Mouse (Mus musculus) embryonic facial prominence, embryonic 13.5 days (tissue): ENCODE results near the gene 2010003K11Rik. TPM values are rescaled to one million over a fixed set of nuclear protein-coding genes. Genes with fewer than 3 reads are reported as not detected.

Source experiments
- ATAC-seq: fragments of 200-750 bp; cut with Nextera tagmentation; 2 replicates; pipeline ENCODE4 v1.8.0; 2017; ENCODE audit warnings: low read depth; ENCODE audit not compliant: insufficient number of reproducible peaks, insufficient read depth, low FRiP score, low TSS enrichment
- H3K27ac ChIP-seq: fragments of 300-500 bp; sonication (generic); 2 replicates; pipeline ENCODE4 v1.5.1; 2015; ENCODE audit warnings: moderate library complexity, mild to moderate bottlenecking, inconsistent platforms
- H3K27me3 ChIP-seq: fragments of 300-500 bp; sonication (generic); 2 replicates; pipeline ENCODE4 v1.6.1; 2015; ENCODE audit warnings: mild to moderate bottlenecking, inconsistent platforms
- H3K36me3 ChIP-seq: fragments of 300-500 bp; sonication (generic); 2 replicates; pipeline ENCODE4 v1.6.1; 2015; ENCODE audit warnings: mild to moderate bottlenecking, inconsistent platforms
- H3K4me1 ChIP-seq: fragments of 300-500 bp; sonication (generic); 2 replicates; pipeline ENCODE4 v1.6.1; 2015; ENCODE audit warnings: inconsistent platforms
- H3K4me2 ChIP-seq: fragments of 300-500 bp; sonication (generic); 2 replicates; pipeline ENCODE4 v1.6.1; 2015; ENCODE audit warnings: moderate library complexity, mild to moderate bottlenecking, inconsistent platforms
- H3K4me3 ChIP-seq: fragments of 300-500 bp; sonication (generic); 2 replicates; pipeline ENCODE4 v1.5.1; 2015; ENCODE audit warnings: mild to moderate bottlenecking, inconsistent platforms
- H3K9ac ChIP-seq: fragments of 300-500 bp; sonication (generic); 2 replicates; pipeline ENCODE4 v1.6.1; 2015; ENCODE audit warnings: mild to moderate bottlenecking, inconsistent platforms
- H3K9me3 ChIP-seq: fragments of 300-500 bp; sonication (generic); 2 replicates; pipeline ENCODE4 v1.6.1; 2016; ENCODE audit warnings: inconsistent platforms
- WGBS: fragments of 180-500 bp; shearing (Covaris S2); methylation state at CpG from one replicate; pipeline ENCODE4 v1.1.7; 2015; ENCODE audit warnings: mixed read lengths; 5-methylcytosine and 5-hydroxymethylcytosine counted together
- polyA plus RNA-seq: library from polyadenylated mRNA; unstranded; fragments of >200 nt; fragmentation: Nextera tagmentation; extraction: Ambion mirVana; gene quantifications from 2 replicates; pipeline ENCODE4 v1.2.1, GENCODE M21; 2015

Gene 2010003K11Rik
- not detected in 2 replicates for polyA plus RNA-seq

DNA sequence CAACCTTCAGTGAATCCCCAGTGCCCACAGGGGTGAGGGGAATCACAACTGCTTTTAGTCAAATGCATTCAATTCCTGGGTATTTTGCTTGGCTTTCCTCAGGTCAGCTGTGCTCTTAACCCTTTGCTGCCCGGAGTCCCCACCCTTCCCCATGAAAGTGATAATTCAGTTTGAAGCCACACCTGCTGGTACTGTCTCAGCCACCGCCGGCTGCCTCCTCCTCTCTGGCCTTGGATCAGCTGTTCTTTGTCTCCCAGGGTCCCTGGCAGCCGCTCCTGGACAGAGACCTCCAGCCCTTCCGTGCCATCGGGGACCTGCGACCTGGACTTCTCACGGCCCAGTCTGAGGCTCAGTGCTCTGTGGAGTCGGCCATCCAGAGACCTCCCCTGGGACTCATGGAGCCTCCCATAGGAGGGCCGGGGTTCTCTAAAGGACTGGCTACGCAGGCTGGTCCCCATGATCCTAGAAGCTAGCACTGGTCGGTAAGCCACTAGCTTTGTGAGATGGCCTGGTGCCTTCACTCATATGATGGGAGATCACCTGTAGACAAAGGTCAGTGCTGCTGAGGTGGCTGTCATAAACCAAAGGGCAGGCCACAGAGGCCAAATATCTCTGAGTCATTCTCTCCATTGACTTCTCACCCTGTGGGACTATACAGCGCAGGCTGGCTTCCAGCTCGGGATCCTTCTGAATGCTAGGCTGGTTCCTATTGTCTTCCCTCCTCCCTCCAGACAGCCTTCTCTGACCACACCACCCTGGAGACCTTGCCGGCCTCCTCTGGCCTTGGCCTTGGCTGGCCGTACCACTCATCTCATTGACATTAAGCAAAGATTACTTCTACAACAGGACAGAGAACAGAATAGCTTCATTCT is at the start of gene 2010003K11Rik:
Gene 2010003K11Rik (minus strand): TSS at position 522 of the 872 bp plus-strand sequence.
- Histone ChIP-seq H3K4me2 (peak within 1 kb of the TSS; percentile 31), H3K27ac (no peak within 1 kb of the TSS), H3K4me3 (no peak within 1 kb of the TSS), H3K9me3 (no peaks in the 10 kb centered on the region), H3K4me1 (peaks cover 7% of the 10 kb centered on the region; the same call in 1 of the 2 replicates), H3K36me3 (no peaks in the 10 kb centered on the region), H3K9ac (no peak within 1 kb of the TSS), H3K27me3 (no peaks in the 10 kb centered on the region)
- no peak for ATAC-seq
- 63% methylated on average over 16 of the region's 16 CpGs for WGBS

GRCm38 (mm10) chr19:4547801-4548200 is 49.4 kb upstream of the 2010003K11Rik start:
- no peaks in the 10 kb centered on the region for H3K9me3 ChIP-seq

GRCm38 (mm10) chr19:4545841-4546240 is 47.5 kb upstream of the 2010003K11Rik start:
- ATAC-seq, result no peak
- Histone ChIP-seq H3K4me1 (no peaks in the 10 kb centered on the region), H3K27ac (no peak overlapping the region), H3K36me3 (no peaks in the 10 kb centered on the region), H3K4me3 (no peak overlapping the region), H3K9me3 (no peaks in the 10 kb centered on the region), H3K27me3 (no peaks in the 10 kb centered on the region), H3K9ac (no peak overlapping the region), H3K4me2 (no peak overlapping the region)
- WGBS, result 90% methylated on average over 6 of the region's 6 CpGs

More at GRCm38 (mm10) chr19:4547801-4548200, 49.4 kb upstream of the 2010003K11Rik start:
- Histone ChIP-seq H3K9ac (no peak overlapping the region), H3K4me1 (no peaks in the 10 kb centered on the region), H3K27me3 (no peaks in the 10 kb centered on the region), H3K4me3 (no peak overlapping the region), H3K36me3 (no peaks in the 10 kb centered on the region), H3K4me2 (no peak overlapping the region), H3K27ac (no peak overlapping the region)
- no peak for ATAC-seq
- WGBS, result 72% methylated on average over 6 of the region's 6 CpGs

GRCm38 (mm10) chr19:4545091-4545490 is 46.7 kb upstream of the 2010003K11Rik start:
- Histone ChIP-seq H3K4me1 (no peaks in the 10 kb centered on the region), H3K9ac (no peak overlapping the region), H3K4me3 (no peak overlapping the region), H3K4me2 (no peak overlapping the region), H3K27ac (no peak overlapping the region), H3K27me3 (no peaks in the 10 kb centered on the region), H3K36me3 (no peaks in the 10 kb centered on the region), H3K9me3 (no peaks in the 10 kb centered on the region)
- 87% methylated on average over 4 of the region's 4 CpGs for WGBS
- no peak for ATAC-seq

GRCm38 (mm10) chr19:4542081-4542480 is 43.7 kb upstream of the 2010003K11Rik start:
- Histone ChIP-seq H3K27me3 (no peaks in the 10 kb centered on the region), H3K4me1 (no peaks in the 10 kb centered on the region), H3K4me3 (no peak overlapping the region), H3K9me3 (no peaks in the 10 kb centered on the region), H3K36me3 (no peaks in the 10 kb centered on the region), H3K27ac (no peak overlapping the region), H3K9ac (no peak overlapping the region), H3K4me2 (no peak overlapping the region)
- ATAC-seq, result no peak

GRCm38 (mm10) chr19:4540992-4541391 is 42.6 kb upstream of the 2010003K11Rik start:
- WGBS, result 78% methylated on average over 3 of the region's 3 CpGs
- no peaks in the 10 kb centered on the region for H3K27me3 ChIP-seq
- no peak overlapping the region for H3K4me2 ChIP-seq
- H3K4me1 ChIP-seq, result no peaks in the 10 kb centered on the region
- H3K27ac ChIP-seq, result no peak overlapping the region
- H3K9me3 ChIP-seq, result no peaks in the 10 kb centered on the region
- H3K36me3 ChIP-seq, result no peaks in the 10 kb centered on the region
- ATAC-seq, result no peak
- no peak overlapping the region for H3K4me3 ChIP-seq
- H3K9ac ChIP-seq, result no peak overlapping the region

GRCm38 (mm10) chr19:4540263-4540662 is 41.9 kb upstream of the 2010003K11Rik start:
- WGBS, result 88% methylated on average over 6 of the region's 6 CpGs
- Histone ChIP-seq H3K4me1 (no peaks in the 10 kb centered on the region), H3K36me3 (no peaks in the 10 kb centered on the region), H3K27me3 (no peaks in the 10 kb centered on the region), H3K4me3 (no peak overlapping the region), H3K9ac (no peak overlapping the region), H3K9me3 (no peaks in the 10 kb centered on the region), H3K4me2 (no peak overlapping the region), H3K27ac (no peak overlapping the region)
- no peak for ATAC-seq

GRCm38 (mm10) chr19:4536606-4537005 is 38.2 kb upstream of the 2010003K11Rik start:
- no peaks in the 10 kb centered on the region for H3K27me3 ChIP-seq
- no peak overlapping the region for H3K4me2 ChIP-seq
- H3K4me1 ChIP-seq, result no peaks in the 10 kb centered on the region
- no peaks in the 10 kb centered on the region for H3K36me3 ChIP-seq
- H3K4me3 ChIP-seq, result no peak overlapping the region
- no peak for ATAC-seq
- 70% methylated on average over 3 of the region's 3 CpGs for WGBS
- H3K9ac ChIP-seq, result no peak overlapping the region
- no peak overlapping the region for H3K27ac ChIP-seq
- H3K9me3 ChIP-seq, result no peaks in the 10 kb centered on the region

- no peak for ATAC-seq
- H3K4me1 ChIP-seq, result no peaks in the 10 kb centered on the region
- no peaks in the 10 kb centered on the region for H3K9me3 ChIP-seq
- H3K4me3 ChIP-seq, result no peak overlapping the region
- H3K36me3 ChIP-seq, result no peaks in the 10 kb centered on the region
- no peaks in the 10 kb centered on the region for H3K27me3 ChIP-seq
- no peak overlapping the region for H3K4me2 ChIP-seq
- no peak overlapping the region for H3K9ac ChIP-seq
- no peak overlapping the region for H3K27ac ChIP-seq
Observed at GRCm38 (mm10) chr19:4535922-4536321, 37.5 kb upstream of the 2010003K11Rik start.

DNA sequence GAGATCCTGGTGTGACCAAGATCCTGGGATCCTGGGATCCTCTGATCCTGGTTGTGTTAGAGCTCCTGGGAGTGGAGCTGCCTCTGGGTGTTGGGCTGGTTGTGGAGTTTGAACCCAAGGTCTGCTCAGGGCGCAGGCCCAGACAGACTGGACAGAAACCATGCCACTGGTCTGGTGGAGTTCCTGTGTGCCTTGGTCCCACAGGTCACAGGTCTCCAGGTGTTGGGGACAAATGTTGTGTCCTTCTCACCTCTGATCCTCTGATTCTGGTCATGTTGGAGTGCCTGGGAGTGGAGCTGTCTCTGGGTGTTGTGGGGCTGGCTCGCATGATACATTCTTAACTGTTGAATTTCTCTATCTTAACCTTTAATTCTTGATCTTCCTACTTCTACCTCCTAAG is 36.3 kb upstream of the 2010003K11Rik start:
- no peak overlapping the region for H3K4me2 ChIP-seq
- H3K9me3 ChIP-seq, result no peaks in the 10 kb centered on the region
- no peak overlapping the region for H3K4me3 ChIP-seq
- H3K27me3 ChIP-seq, result no peaks in the 10 kb centered on the region
- ATAC-seq, result no peak
- H3K4me1 ChIP-seq, result no peaks in the 10 kb centered on the region
- no peaks in the 10 kb centered on the region for H3K36me3 ChIP-seq
- no peak overlapping the region for H3K9ac ChIP-seq
- WGBS, result 90% methylated on average over 2 of the region's 2 CpGs
- no peak overlapping the region for H3K27ac ChIP-seq

DNA sequence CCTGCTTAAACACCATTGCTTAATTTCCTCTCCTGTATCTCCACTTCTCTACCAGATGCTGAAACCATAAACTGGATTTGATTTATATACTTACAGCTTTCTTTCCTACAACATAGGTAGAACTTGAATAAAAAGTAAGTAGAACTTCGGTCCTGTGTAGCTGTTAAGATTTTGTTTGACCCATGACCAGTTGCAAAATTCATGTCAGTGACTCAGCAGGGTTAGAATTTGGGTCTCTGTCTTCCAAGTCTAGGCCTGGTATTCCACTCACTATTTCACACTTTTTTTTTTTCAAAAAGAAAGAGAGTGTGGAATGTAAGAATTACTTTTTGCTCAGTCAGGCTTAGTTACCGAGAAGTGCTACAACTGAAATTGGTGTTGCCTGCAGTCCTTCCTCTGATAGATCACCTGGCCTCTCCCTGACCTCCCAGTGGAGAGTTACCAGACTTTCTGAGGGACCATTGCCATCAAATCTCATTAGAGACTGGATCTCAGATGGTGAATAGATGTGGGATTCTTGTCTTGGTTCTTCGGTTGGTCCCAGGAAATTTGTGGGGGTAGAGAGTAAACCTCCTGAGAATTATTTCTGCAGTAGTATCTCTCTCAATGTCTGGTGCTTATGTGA is 23.2 kb upstream of the 2010003K11Rik start:
- Histone ChIP-seq H3K27ac (peak overlapping the region; percentile 69), H3K4me3 (no peak overlapping the region), H3K27me3 (no peaks in the 10 kb centered on the region), H3K9me3 (no peaks in the 10 kb centered on the region), H3K36me3 (no peaks in the 10 kb centered on the region), H3K4me1 (peaks cover 32% of the 10 kb centered on the region), H3K4me2 (no peak overlapping the region), H3K9ac (no peak overlapping the region)
- ATAC-seq, result no peak
- WGBS, result 45% methylated on average over 3 of the region's 3 CpGs

GRCm38 (mm10) chr19:4517483-4517882 is 19.1 kb upstream of the 2010003K11Rik start:
- Histone ChIP-seq H3K36me3 (no peaks in the 10 kb centered on the region), H3K4me1 (peaks cover 53% of the 10 kb centered on the region), H3K9ac (no peak overlapping the region), H3K4me3 (no peak overlapping the region), H3K27me3 (no peaks in the 10 kb centered on the region), H3K4me2 (no peak overlapping the region), H3K27ac (peak overlapping the region; percentile 39), H3K9me3 (no peaks in the 10 kb centered on the region)
- ATAC-seq, result no peak
- WGBS, result 52% methylated on average over 1 of the region's 1 CpGs
